Mouse (Mus musculus) retina, embryonic 14.5 days (tissue): ENCODE measurements at regions not wholly inside any gene's neighbourhood (a gene's known extent, or its start where the extent isn't known, plus 50 kb on each side); places are given as distances from the start of the nearest gene placed in this dataset.

ENCODE experiments used
- DNase-seq: peaks from one replicate; pipeline ENCODE4 v3.0.0-alpha.2; 2015; ENCODE audit warnings: low spot score

- no peak for DNase-seq
These were observed 793.2 kb upstream of the Fat3 start for GRCm38 (mm10) chr9:17294327-17294726.

- no peak for DNase-seq
These were observed 787.9 kb upstream of the Fat3 start for GRCm38 (mm10) chr9:17288790-17289596.

- no peak for DNase-seq
These were observed 778.4 kb upstream of the Fat3 start for GRCm38 (mm10) chr9:17279334-17279990.

- no peak for DNase-seq
These were observed 771.5 kb upstream of the Fat3 start for GRCm38 (mm10) chr9:17272616-17273015.

- peak; percentile 30 for DNase-seq
These were observed 768.5 kb upstream of the Fat3 start for GRCm38 (mm10) chr9:17269624-17270023.

- peak; percentile 76 for DNase-seq
These were observed 756.1 kb upstream of the Fat3 start for GRCm38 (mm10) chr9:17257148-17257547.

- no peak for DNase-seq
These were observed 726.0 kb upstream of the Fat3 start for GRCm38 (mm10) chr9:17227091-17227481.

- DNase-seq: no peak
These were observed 725.5 kb upstream of the Fat3 start for GRCm38 (mm10) chr9:17226475-17227090.

- DNase-seq: no peak
These were observed 694.3 kb upstream of the Fat3 start for GRCm38 (mm10) chr9:17195339-17195738.

GRCm38 (mm10) chr9:17189552-17189951 lies 688.5 kb upstream of the Fat3 start:
- DNase-seq: no peak

GRCm38 (mm10) chr9:17168193-17168592 lies 667.1 kb upstream of the Fat3 start:
- DNase-seq: no peak

- DNase-seq: no peak
These were observed 665.2 kb upstream of the Fat3 start for GRCm38 (mm10) chr9:17166331-17166730.

- DNase-seq: no peak
These were observed 657.6 kb upstream of the Fat3 start for GRCm38 (mm10) chr9:17158481-17159366.

GRCm38 (mm10) chr9:17152369-17152768 lies 651.3 kb upstream of the Fat3 start:
- no peak for DNase-seq

GRCm38 (mm10) chr9:17149424-17149823 lies 648.3 kb upstream of the Fat3 start:
- DNase-seq: no peak
